Mouse (Mus musculus) kidney, adult 9 months (tissue): ENCODE results near the gene Lrrc2.
A peak's percentile ranks its signal among the peaks of the same experiment; 100 is the strongest.

Experiments
- DNase-seq: peaks from one replicate; pipeline ENCODE4 v3.0.0; 2022

Gene Lrrc2

GRCm38 (mm10) chr9:110989543-110989942, 38.2 kb downstream of the Lrrc2 start:
- peak; percentile 60 for DNase-seq

- peak; percentile 68 for DNase-seq
Measured at GRCm38 (mm10) chr9:110990204-110990603, 38.9 kb downstream of the Lrrc2 start, which contains the start of gene Rtp3. Rtp3 (minus strand) TSS chr9:110990583.

- DNase-seq, result peak; percentile 40
Measured at GRCm38 (mm10) chr9:110993281-110993709, 42.0 kb downstream of the Lrrc2 start.

GRCm38 (mm10) chr9:110994716-110995172, 43.4 kb downstream of the Lrrc2 start:
- peak; percentile 90 for DNase-seq

- peak; percentile 85 for DNase-seq
Measured at GRCm38 (mm10) chr9:110997245-110997644, 45.9 kb downstream of the Lrrc2 start.

- peak; percentile 31 for DNase-seq
Measured at GRCm38 (mm10) chr9:110999056-110999455, 47.7 kb downstream of the Lrrc2 start.

GRCm38 (mm10) chr9:110999856-111000255, 48.5 kb downstream of the Lrrc2 start:
- peak; percentile 71 for DNase-seq

GRCm38 (mm10) chr9:111001621-111002020, 50.3 kb downstream of the Lrrc2 start:
- DNase-seq, result no peak

- DNase-seq, result no peak
Measured at GRCm38 (mm10) chr9:111003279-111003678, 51.9 kb downstream of the Lrrc2 start.

- no peak for DNase-seq
Measured at GRCm38 (mm10) chr9:111006544-111006943, 55.2 kb downstream of the Lrrc2 start.

- DNase-seq, result no peak
Measured at GRCm38 (mm10) chr9:111009763-111010162, 58.4 kb downstream of the Lrrc2 start.

- DNase-seq, result peak; percentile 56
Measured at GRCm38 (mm10) chr9:111011550-111011949, 60.2 kb downstream of the Lrrc2 start.

GRCm38 (mm10) chr9:111012041-111012440, 60.7 kb downstream of the Lrrc2 start:
- DNase-seq, result peak; percentile 49

- no peak for DNase-seq
Measured at GRCm38 (mm10) chr9:111015658-111016057, 64.3 kb downstream of the Lrrc2 start.

- DNase-seq, result no peak
Measured at GRCm38 (mm10) chr9:111019022-111019421, 67.7 kb downstream of the Lrrc2 start, which contains the start of gene Ltf. Ltf (plus strand) TSS chr9:111019271.

- no peak for DNase-seq
Measured at GRCm38 (mm10) chr9:111026791-111027190, 75.4 kb downstream of the Lrrc2 start.
